Mouse (Mus musculus) liver, adult 2 months (tissue): ENCODE data around the gene Flrt3.

Experiments used
- CTCF ChIP-seq: fragments of 200-500 bp; IDR thresholded peaks from 2 replicates; pipeline ENCODE4 v1.5.1; 2011; ENCODE audit warnings: low read depth, low read length, control low read depth
- POLR2A ChIP-seq: fragments of 200-500 bp; IDR thresholded peaks from 2 replicates; pipeline ENCODE4 v1.6.1; 2011; ENCODE audit warnings: low read length, control low read depth; ENCODE audit not compliant: insufficient read depth; ENCODE audit errors: extremely low read depth

GRCm38 (mm10) chr2:140653978-140654377, 17.3 kb downstream of the Flrt3 start:
- TF ChIP-seq CTCF: no peak
- no peak for TF ChIP-seq POLR2A
